Mouse (Mus musculus): ENCODE data around the gene Sh3tc1.

- TF ChIP-seq POLR2A (IDR thresholded peaks at IDR 0.05; ENCODE audit: low read depth, low read length) (no peak), CTCF (conservative IDR thresholded peaks at IDR 0.05; ENCODE audit: insufficient read depth, insufficient read length, low read depth, low read length) (no peak)
These were observed 17.1 kb downstream of the Sh3tc1 start for GRCm38 (mm10) chr5:35722654-35723053.
